Mouse (Mus musculus) heart, postnatal 25 days (tissue): ENCODE measurements at regions not wholly inside any gene's neighbourhood (a gene's known extent, or its start where the extent isn't known, plus 50 kb on each side); places are given as distances from the start of the nearest gene placed in this dataset.

Experiments used
- DNase-seq: peaks from one replicate; pipeline ENCODE4 v3.0.0; 2022; ENCODE audit warnings: low spot score
- intact Hi-C: fragments of 180-260 bp; cut with DNase I; formaldehyde crosslinking; loops from one replicate; pipeline ENCODE4 v1.15.1; 2025

- no peak for DNase-seq
- intact Hi-C loops: no loop called here
Observed at GRCm38 (mm10) chr13:25957451-25958152, 687.3 kb upstream of the Nrsn1 start.

- intact Hi-C loops: no loop called here
- DNase-seq: no peak
Observed at GRCm38 (mm10) chr13:25937631-25938030, 667.3 kb upstream of the Nrsn1 start.

- no peak for DNase-seq
- intact Hi-C loops: loop anchor here (5.0 kb wide), 1 partner anchor 984 kb away; no protein-coding TSS in a partner anchor
Observed at GRCm38 (mm10) chr13:25933783-25934182, 663.5 kb upstream of the Nrsn1 start.

GRCm38 (mm10) chr13:25933246-25933645 is 662.9 kb upstream of the Nrsn1 start:
- DNase-seq: no peak

GRCm38 (mm10) chr13:25932810-25933209 is 662.5 kb upstream of the Nrsn1 start:
- intact Hi-C loops: loop anchor here (5.0 kb wide), 1 partner anchor 984 kb away; no protein-coding TSS in a partner anchor

More at GRCm38 (mm10) chr13:25933246-25933645, 662.9 kb upstream of the Nrsn1 start:
- intact Hi-C loops: loop anchor here (5.0 kb wide), 1 partner anchor 984 kb away; no protein-coding TSS in a partner anchor

GRCm38 (mm10) chr13:25932365-25932764 is 662.1 kb upstream of the Nrsn1 start:
- intact Hi-C loops: loop anchor here (5.0 kb wide), 1 partner anchor 985 kb away; no protein-coding TSS in a partner anchor
- DNase-seq: no peak

More at GRCm38 (mm10) chr13:25932810-25933209, 662.5 kb upstream of the Nrsn1 start:
- no peak for DNase-seq

- intact Hi-C loops: no loop called here
- DNase-seq: no peak
Observed at GRCm38 (mm10) chr13:25925685-25926084, 655.4 kb upstream of the Nrsn1 start.

GRCm38 (mm10) chr13:25899871-25900270 is 629.6 kb upstream of the Nrsn1 start:
- no peak for DNase-seq
- intact Hi-C loops: no loop called here

- intact Hi-C loops: no loop called here
- DNase-seq: no peak
Observed at GRCm38 (mm10) chr13:25893150-25893549, 622.8 kb upstream of the Nrsn1 start.

- no peak for DNase-seq
- intact Hi-C loops: no loop called here
Observed at GRCm38 (mm10) chr13:25882818-25883217, 612.5 kb upstream of the Nrsn1 start.

GRCm38 (mm10) chr13:25868923-25869322 is 598.6 kb upstream of the Nrsn1 start:
- no peak for DNase-seq
- intact Hi-C loops: no loop called here

GRCm38 (mm10) chr13:25858207-25858606 is 587.9 kb upstream of the Nrsn1 start:
- intact Hi-C loops: no loop called here
- no peak for DNase-seq

- no peak for DNase-seq
- intact Hi-C loops: no loop called here
Observed at GRCm38 (mm10) chr13:25857569-25857968, 587.3 kb upstream of the Nrsn1 start.

- DNase-seq: no peak
- intact Hi-C loops: no loop called here
Observed at GRCm38 (mm10) chr13:25857096-25857495, 586.8 kb upstream of the Nrsn1 start.

GRCm38 (mm10) chr13:25856549-25856948 is 586.2 kb upstream of the Nrsn1 start:
- DNase-seq: no peak
- intact Hi-C loops: no loop called here

GRCm38 (mm10) chr13:25848156-25848555 is 577.9 kb upstream of the Nrsn1 start:
- intact Hi-C loops: no loop called here
- no peak for DNase-seq

GRCm38 (mm10) chr13:25838237-25838636 is 567.9 kb upstream of the Nrsn1 start:
- DNase-seq: no peak
- intact Hi-C loops: no loop called here

- DNase-seq: no peak
- intact Hi-C loops: no loop called here
Observed at GRCm38 (mm10) chr13:25829146-25829924, 559.0 kb upstream of the Nrsn1 start.

GRCm38 (mm10) chr13:25808564-25809253 is 538.4 kb upstream of the Nrsn1 start:
- DNase-seq: no peak
- intact Hi-C loops: no loop called here

GRCm38 (mm10) chr13:25793216-25793803 is 523.0 kb upstream of the Nrsn1 start:
- intact Hi-C loops: no loop called here
- no peak for DNase-seq
